Mouse (Mus musculus): Measurements from ENCODE around the gene Pprc1.
A peak's percentile ranks its signal among the peaks of the same experiment; 100 is the strongest.

The Pprc1 gene

GRCm38 (mm10) chr19:46044271-46044992, at the start of gene Pprc1:
TSS of gene Pprc1 (plus strand) at chr19:46044886.
- no peak for DNase-seq

- no peak for DNase-seq
These were observed 47.3 kb upstream of the Pprc1 start for GRCm38 (mm10) chr19:45997365-45997764.

DNA sequence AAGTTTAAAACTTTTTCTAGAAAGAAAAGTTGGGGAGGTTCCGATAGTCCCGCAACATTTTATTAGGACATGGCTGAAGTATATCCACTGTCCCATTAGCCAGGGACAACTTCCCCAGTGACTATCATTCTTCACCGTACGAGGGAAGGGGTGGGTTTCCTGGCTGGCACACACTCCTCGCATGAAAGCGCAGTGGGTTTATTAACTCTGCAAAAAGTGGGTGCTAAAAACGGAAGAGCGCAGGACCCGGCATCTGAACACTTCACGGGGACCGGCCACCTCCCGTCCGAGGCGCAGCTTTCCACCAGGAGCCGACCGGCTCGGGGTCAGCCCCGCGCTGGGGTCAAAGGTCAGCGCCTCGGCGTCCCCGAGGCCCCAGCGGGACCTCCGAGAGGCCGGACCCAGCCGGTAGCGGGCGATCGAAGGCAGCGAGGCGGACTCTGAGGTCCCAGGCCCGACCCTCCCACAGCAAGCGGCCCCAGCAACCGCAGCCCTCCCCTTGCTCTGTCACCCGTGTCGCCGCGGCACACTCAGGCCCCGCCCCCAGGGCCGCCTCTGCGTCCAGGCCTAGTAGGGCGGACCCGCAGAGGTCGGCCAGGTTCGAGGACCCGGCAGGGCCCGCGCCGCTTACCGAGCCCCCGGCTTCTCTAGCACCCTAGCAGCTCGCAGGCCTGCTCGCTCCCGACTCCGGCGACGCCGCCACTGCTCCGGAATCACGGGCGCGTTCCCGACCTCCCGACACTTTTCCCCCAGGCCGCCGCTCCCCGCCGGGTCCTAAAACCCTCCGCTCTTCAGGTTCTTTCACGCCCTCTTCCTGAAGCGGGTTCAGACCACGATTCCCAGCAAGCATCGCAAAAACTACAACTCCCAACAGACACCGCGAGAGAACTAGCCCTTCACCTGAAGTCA, 46.6 kb upstream of the Pprc1 start, which contains the start of gene Armh3:
Gene Armh3 (minus strand): TSS at position 704 of the 909 bp plus-strand sequence.
- DNase-seq, result peak; percentile 86

DNA sequence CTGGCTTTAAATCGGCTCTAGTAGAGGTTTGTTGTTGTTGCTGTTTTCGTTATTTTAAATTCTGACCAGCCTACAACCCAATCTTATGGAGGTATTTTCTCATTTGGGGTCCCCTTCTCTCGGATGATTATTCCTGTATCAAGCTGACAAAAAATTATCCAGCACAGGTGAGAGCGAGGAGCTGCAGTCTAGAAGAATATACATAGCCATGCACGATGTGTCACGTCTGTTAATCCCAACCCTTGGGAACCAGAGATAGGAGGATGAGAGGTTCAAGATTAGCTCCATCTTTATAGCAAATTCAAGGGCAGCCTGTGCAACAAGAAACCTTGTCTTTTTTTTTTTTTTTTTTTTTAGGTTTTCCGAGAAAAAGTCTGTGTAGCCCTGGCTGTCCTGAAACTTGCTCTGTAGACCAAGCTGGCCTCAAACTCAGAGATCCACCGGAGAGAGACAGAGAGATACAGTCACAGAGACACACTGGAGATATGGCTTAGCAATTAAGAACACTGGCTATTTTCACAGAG, 45.9 kb upstream of the Pprc1 start:
- no peak for DNase-seq

DNA sequence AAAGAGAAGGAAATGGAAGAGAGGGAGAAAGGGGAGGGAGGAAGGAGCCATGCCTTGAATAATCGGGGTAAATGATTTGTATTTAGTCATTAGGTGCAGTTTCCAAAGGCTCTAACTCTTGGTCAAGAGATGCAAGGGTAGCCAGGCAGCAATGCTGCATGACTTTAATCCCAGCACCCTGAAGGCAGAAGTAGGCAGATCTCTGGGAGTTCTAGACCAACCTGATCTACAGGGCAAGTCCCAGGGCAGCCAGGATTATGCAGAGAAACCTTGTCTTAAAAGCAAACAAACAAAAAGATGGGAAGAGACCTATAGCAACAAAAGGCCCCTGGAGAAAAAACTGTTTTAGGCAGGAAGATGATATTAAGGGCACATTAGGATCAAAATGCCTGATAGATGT, 45.3 kb upstream of the Pprc1 start:
- no peak for DNase-seq

- no peak for DNase-seq
These were observed 42.4 kb upstream of the Pprc1 start for GRCm38 (mm10) chr19:46002279-46002678.

GRCm38 (mm10) chr19:46003371-46004226, 41.1 kb upstream of the Pprc1 start, which contains the start of gene Hps6:
TSS of gene Hps6 (plus strand) at chr19:46003508.
- peak; percentile 46 for DNase-seq

- DNase-seq, result no peak
These were observed 39.7 kb upstream of the Pprc1 start for GRCm38 (mm10) chr19:46004814-46005466.

DNA sequence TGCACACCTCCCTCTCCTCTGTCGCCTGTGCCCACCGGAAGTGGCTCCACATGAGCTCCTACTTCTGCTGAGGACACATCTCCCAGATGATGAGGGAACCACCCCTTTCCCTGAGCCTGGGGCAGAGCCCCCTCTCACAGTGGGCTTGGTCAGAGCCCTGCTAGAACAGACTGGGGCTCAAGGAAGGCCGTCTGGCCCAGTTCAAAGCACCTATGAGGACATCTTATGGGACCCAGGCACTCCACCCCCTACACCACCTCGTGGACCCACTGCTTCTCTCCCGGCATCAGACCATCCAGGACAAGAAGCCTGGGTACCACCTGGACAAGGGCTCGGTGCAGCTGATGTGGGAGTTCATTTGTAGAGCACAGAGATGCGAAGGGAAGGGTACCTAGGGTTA, 39.0 kb upstream of the Pprc1 start:
- DNase-seq, result no peak

DNA sequence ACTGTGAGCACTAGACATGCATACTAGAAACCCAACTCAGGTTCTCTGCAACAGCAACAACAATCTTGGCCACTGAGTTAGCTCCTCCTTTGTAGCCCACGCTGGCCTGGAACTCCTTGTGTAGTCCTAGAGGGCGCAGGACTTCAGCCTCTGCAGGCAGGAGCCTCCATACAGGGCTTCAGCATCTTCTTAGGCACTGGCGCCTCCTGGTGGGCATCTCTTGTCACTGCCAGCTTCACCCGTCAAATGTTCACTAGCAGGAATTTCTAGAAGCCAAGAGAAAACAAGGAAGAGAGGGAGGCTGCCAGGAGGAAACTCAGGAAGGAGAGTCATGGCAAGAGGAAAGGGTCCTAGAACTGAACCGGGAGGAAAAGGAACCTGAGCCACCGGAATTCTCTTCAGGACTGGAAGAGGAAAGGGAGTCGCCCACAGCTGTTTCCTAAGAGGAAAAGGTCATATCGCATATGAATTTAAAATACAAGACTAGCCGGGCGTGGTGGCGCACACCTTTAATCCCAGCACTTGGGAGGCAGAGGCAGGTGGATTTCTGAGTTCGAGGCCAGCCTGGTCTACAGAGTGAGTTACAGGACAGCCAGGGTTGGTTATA, 30.0 kb upstream of the Pprc1 start:
- peak; percentile 89 for DNase-seq

- DNase-seq, result no peak
These were observed 28.7 kb upstream of the Pprc1 start for GRCm38 (mm10) chr19:46016023-46016422.

GRCm38 (mm10) chr19:46024959-46025358, 19.7 kb upstream of the Pprc1 start:
- no peak for DNase-seq

GRCm38 (mm10) chr19:46026567-46026966, 18.1 kb upstream of the Pprc1 start:
- no peak for DNase-seq

- DNase-seq, result no peak
These were observed 15.9 kb upstream of the Pprc1 start for GRCm38 (mm10) chr19:46028747-46029320.

GRCm38 (mm10) chr19:46029652-46030051, 15.0 kb upstream of the Pprc1 start:
- DNase-seq, result no peak

DNA sequence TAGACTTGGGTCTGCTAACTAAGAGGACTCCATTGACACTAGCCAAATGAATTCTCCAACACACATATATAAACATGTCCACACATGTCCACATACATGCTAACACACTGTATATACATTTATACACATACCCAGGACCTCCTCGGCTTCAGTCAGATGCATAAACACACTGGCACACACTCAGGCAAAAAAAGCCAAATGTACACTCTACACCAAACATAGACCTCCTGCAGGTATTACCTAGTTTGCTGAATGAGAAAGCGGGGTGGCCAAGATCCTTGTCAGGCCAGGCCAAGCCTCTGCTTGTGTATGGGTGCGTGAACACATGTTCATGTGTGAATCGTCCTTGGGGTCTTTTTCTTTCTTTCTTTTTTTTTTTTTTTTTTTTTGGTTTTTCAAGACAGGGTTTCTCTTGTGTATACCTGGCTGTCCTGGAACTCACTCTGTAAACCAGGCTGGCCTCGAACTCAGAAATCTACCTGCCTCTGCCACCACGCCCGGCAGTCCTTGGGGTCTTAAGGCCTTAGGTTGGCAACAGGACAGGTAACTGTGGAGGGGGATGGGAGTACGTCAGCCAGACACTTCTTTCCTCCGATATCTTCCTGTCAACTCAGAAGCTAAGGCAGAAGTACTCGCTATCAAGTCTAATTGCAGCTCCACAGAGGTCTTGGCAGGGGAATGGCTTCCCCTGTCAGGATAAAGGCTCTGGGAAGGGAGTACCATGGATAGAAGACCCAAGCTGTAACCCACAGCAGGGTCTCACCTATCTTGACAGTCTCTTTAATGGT, 14.3 kb upstream of the Pprc1 start:
- no peak for DNase-seq

DNA sequence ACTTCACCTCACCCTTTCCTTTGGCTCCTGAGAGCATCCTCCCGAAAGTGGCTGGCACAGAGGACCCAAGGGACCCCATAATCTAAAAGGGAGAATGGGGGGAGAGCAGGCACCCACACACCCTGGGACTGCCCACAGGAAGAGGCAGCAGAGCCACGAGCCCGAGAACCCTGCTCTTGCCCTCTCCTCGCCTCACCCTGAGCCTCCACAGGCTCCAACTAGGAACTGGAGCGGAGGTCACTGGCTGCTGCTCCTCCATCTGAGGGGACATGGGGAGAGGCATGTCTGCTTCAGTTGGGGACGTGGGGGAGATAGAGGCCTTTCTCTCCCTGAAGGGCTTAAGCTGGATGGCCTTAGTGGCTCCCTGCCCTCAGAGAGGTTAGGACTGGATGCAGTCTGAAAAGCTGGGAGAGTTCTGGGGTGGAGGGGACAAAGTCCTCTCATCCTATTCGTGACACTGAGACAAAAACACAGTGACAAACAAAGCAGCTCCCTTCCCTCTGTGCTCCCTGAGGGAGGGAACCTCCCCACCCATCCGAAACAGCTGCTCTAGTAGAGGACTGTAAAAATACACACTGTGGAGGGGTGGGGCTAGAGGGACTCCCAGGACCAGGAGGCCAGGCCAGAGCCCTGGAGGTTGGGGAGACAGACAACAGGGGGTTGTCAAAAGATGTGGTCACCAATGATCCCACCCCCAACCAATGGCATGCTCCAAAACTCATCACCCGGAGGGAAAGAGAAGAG, 12.8 kb upstream of the Pprc1 start:
- no peak for DNase-seq

- no peak for DNase-seq
These were observed 11.8 kb upstream of the Pprc1 start for GRCm38 (mm10) chr19:46032731-46033510.

- DNase-seq, result no peak
These were observed 10.8 kb upstream of the Pprc1 start for GRCm38 (mm10) chr19:46033911-46034310.
